Mouse (Mus musculus) C2C12 (cell line): Measurements from ENCODE around the gene Ago3.

Source experiments
- CEBPB ChIP-seq: IDR thresholded peaks from one replicate; pipeline ENCODE4 v1.6.1; 2011; ENCODE audit warnings: low read depth, mild to moderate bottlenecking, control low read depth, moderate library complexity
- CTCF ChIP-seq: IDR thresholded peaks from one replicate; pipeline ENCODE4 v1.5.1; 2011; ENCODE audit not compliant: control insufficient read depth, insufficient read depth, insufficient read length
- MAX ChIP-seq: IDR thresholded peaks from one replicate; pipeline ENCODE4 v1.6.1; 2011; ENCODE audit warnings: mild to moderate bottlenecking, control low read depth
- MYOD1 ChIP-seq: IDR thresholded peaks from one replicate; pipeline ENCODE4 v1.6.1; 2011; ENCODE audit warnings: low read depth; ENCODE audit not compliant: control insufficient read depth, insufficient read length
- MYOG ChIP-seq: IDR thresholded peaks from one replicate; pipeline ENCODE4 v1.6.1; 2011; ENCODE audit not compliant: control insufficient read depth, insufficient read length; ENCODE audit errors: extremely low read depth
- USF1 ChIP-seq: IDR thresholded peaks from one replicate; pipeline ENCODE4 v1.6.1; 2011; ENCODE audit warnings: low read depth, mild to moderate bottlenecking, control low read depth, moderate library complexity

DNA sequence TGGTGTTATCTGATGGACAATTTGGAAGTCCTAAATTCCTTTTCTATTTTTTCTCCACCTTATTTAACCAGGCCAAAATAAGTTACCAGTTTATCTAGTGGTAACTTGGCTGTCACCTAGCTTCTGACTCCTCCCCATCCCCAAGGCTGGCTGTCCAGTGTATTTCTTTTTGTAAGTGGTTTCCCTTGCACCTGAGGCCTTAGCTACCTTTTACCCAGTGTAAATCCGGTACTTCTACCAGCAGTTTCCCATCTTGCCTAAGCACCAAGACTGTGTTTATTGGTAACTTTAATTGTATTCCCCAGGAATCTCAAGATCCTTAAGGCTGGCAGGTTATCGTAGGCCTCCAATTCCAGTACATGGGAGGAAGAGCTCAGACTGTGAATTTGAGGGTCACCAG is 4.7 kb upstream of the Ago3 start:
- TF ChIP-seq CTCF: no peak
- TF ChIP-seq MAX: no peak
- TF ChIP-seq USF1: no peak
- TF ChIP-seq CEBPB: no peak
- TF ChIP-seq MYOD1: no peak
- TF ChIP-seq MYOG: no peak
